Mouse (Mus musculus) E14TG2a.4 (cell line): ENCODE results near the gene Ltbp2.

ENCODE experiments used
- CTCF ChIP-seq: conservative IDR thresholded peaks from 2 replicates; pipeline ENCODE4 v1.5.1; 2014; ENCODE audit warnings: low read length
- POU5F1 ChIP-seq: IDR thresholded peaks from 2 replicates; pipeline ENCODE4 v1.6.1; 2014; ENCODE audit warnings: low read length, borderline replicate concordance

- TF ChIP-seq CTCF, result no peak
- TF ChIP-seq POU5F1, result no peak
These were observed 9.0 kb upstream of the Ltbp2 start for GRCm38 (mm10) chr12:84885107-84885876.
